Mouse (Mus musculus): ENCODE measurements around the gene Glra1. TPM values are rescaled to one million over a fixed set of nuclear protein-coding genes. Genes with fewer than 3 reads are reported as not detected.

The Glra1 gene
- not detected for total RNA-seq (2023)

DNA sequence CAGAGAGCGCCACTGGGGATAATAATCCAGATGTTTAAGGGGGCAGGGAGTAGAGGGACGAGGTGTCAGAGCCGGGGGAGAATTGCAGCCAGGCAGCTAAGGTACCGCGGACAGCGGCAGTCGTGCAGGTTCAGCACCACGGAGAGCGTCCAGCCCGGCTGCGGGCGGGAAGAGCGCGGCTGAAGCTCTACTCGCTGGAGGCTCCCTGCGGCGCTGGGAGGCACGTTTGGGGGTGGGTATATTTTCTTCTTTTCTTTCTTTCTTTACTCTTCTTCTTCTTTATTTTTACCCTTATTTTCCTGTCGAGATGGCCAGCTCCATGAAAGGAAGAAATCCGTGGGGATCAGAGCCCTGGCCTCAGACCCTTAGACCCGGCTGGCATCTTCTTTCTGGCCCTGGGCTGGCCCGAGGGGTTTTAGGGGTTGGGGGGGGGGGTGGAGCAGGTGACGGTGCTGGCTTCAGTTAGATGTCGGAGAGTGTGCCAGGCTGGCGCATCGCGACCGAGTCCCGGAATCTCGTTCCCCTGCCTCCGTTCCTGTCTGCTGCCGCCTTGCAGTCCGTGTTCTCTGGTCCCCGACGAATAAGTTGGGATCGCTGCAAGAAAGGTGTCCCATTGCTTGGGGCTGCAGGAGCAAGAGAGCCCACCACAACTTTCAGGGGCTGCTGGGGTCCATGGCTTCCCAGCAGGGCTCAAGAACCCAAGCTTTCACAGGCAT is at the start of gene Glra1:
Gene Glra1, minus strand, starts transcription at position 391 of the 716 bp plus-strand sequence.

GRCm38 (mm10) chr11:55469048-55469843 is 138.8 kb downstream of the Glra1 start, which contains the start of gene G3bp1:
Gene G3bp1, plus strand, starts transcription at chr11:55469685.

Other genes starting within 250 kb of the Glra1 start
- 5.5 TPM for gene Sparc, start 185.0 kb downstream of the Glra1 start, total RNA-seq (2023)
- 81.1 TPM for gene Atox1, start 147.0 kb downstream of the Glra1 start, total RNA-seq (2023)
- 80.2 TPM for gene G3bp1, start 138.5 kb downstream of the Glra1 start, total RNA-seq (2023)